Mouse (Mus musculus) heart, postnatal 4 days (tissue): ENCODE results near the gene Fam13c. TPM values are rescaled to one million over a fixed set of nuclear protein-coding genes. Genes with fewer than 3 reads are reported as not detected.

Experiments
- total RNA-seq, 2 experiments: library from RNA; stranded (reverse); gene quantifications; 2 replicates each; pipeline ENCODE4 v1.2.3; 2021

Fam13c gene
- total RNA-seq, 2 experiments from 2014 or later = 7.2 to 8.2 TPM

Other genes starting within 250 kb of the Fam13c start
- under 1 TPM; 0.71 to 0.92 TPM for gene Mrln, start 235.8 kb upstream of the Fam13c start, total RNA-seq
- 1 to 10 TPM; 1.4 to 1.9 TPM for gene Slc16a9, start 195.4 kb upstream of the Fam13c start, total RNA-seq
- gene Phyhipl, start 215.5 kb downstream of the Fam13c start, total RNA-seq = under 1 TPM; 0.29 to 0.74 TPM